In genomic region chr4:95048731-95049100, GRCm38 (mm10) we compare ENCODE assay signal across 10 mouse cellular contexts. TPM values are rescaled to one million over a fixed set of nuclear protein-coding genes. Genes with fewer than 3 reads are reported as not detected.
DNase-seq lines count a peak whose midpoint lies in the region; ATAC-seq and TF ChIP-seq lines count a peak whose summit lies in the region.
"Had no signal": no experiment of that assay in that cellular context is flagged by ENCODE, and none has a peak within 500 bp of the region (broad histone marks: within the 10 kb centered on the region; RNA-seq: fewer than 3 reads in every experiment).

No protein-coding gene starts in this region.

- no peak for TF ChIP-seq CTCF in lung, postnatal 0 days (IDR thresholded peaks at IDR 0.05)

- no peak overlapping the region for H3K27ac ChIP-seq in lung, postnatal 0 days (ENCODE audit: low read length)
- no peak overlapping the region for H3K27ac ChIP-seq in intestine, embryonic 15.5 days
- 0 out of 2 replicates have a peak overlapping the region, but pooled peaks have one; percentile 22 for H3K27ac ChIP-seq in stomach, embryonic 14.5 days (ENCODE audit: low read length)

- peak; percentile 10 for DNase-seq in cerebellum, adult 9-11 months
- DNase-seq in lung, postnatal 0 days (ENCODE audit: low spot score) = peak; percentile 22
- DNase-seq in lung, postnatal 25 days (ENCODE audit: low spot score) = no peak
- no peak for DNase-seq in ovary, postnatal 10 days (ENCODE audit: low spot score)
- DNase-seq: gastrocnemius, postnatal 10 days; thymus, adult 2 months had no signal

- 52% methylated on average over 4 of the region's 4 CpGs for WGBS in lung, postnatal 0 days
- WGBS in intestine, embryonic 15.5 days = 64% methylated on average over 4 of the region's 4 CpGs
- 60% methylated on average over 4 of the region's 4 CpGs for WGBS in stomach, embryonic 14.5 days

- peak overlapping the region; percentile 70 for H3K4me2 ChIP-seq in lung, postnatal 0 days (replicated peaks; ENCODE audit: low read depth, low read length)
- peak overlapping the region; percentile 77 for H3K4me2 ChIP-seq in intestine, embryonic 15.5 days (replicated peaks)
- peak overlapping the region; percentile 60 for H3K4me2 ChIP-seq in stomach, embryonic 14.5 days (replicated peaks; ENCODE audit: low read depth, low read length)

- H3K27me3 ChIP-seq in lung, postnatal 0 days (replicated peaks; ENCODE audit: insufficient read depth, low read length) = no peaks in the 10 kb centered on the region
- H3K27me3 ChIP-seq in intestine, embryonic 15.5 days (replicated peaks) = no peaks in the 10 kb centered on the region
- no peaks in the 10 kb centered on the region for H3K27me3 ChIP-seq in stomach, embryonic 14.5 days (ENCODE audit: control insufficient read depth, insufficient read depth, low read length)

- no peak for TF ChIP-seq EP300 in lung, postnatal 0 days (IDR thresholded peaks at IDR 0.05)

- peak overlapping the region; percentile 94 for H3K4me3 ChIP-seq in lung, postnatal 0 days (ENCODE audit: low read depth, low read length)
- peak overlapping the region; percentile 9; the same call in 1 of the 2 replicates for H3K4me3 ChIP-seq in intestine, embryonic 15.5 days (replicated peaks)
- H3K4me3 ChIP-seq in stomach, embryonic 14.5 days (ENCODE audit: low read depth, low read length) = peak overlapping the region; percentile 97

- no peak for ATAC-seq in cerebellum, adult (ENCODE audit: insufficient number of reproducible peaks, low FRiP score, low TSS enrichment)
- ATAC-seq in lung, postnatal 0 days = no peak
- ATAC-seq in intestine, embryonic 15.5 days = no peak
- no peak for ATAC-seq in stomach, embryonic 14.5 days (ENCODE audit: insufficient number of reproducible peaks, insufficient read depth, low FRiP score, low read depth)
- ATAC-seq in frontal cortex, adult (ENCODE audit: low TSS enrichment) = no peak

- peaks cover 4% of the 10 kb centered on the region; the same call in 1 of the 2 replicates for H3K36me3 ChIP-seq in lung, postnatal 0 days (ENCODE audit: insufficient read depth, low read length)
- H3K36me3 ChIP-seq in intestine, embryonic 15.5 days = no peaks in the 10 kb centered on the region
- no peaks in the 10 kb centered on the region for H3K36me3 ChIP-seq in stomach, embryonic 14.5 days (ENCODE audit: control insufficient read depth, insufficient read depth, low read length)

- peak overlapping the region; percentile 99 for H3K9ac ChIP-seq in lung, postnatal 0 days (replicated peaks; ENCODE audit: low read depth)
- no peak overlapping the region for H3K9ac ChIP-seq in intestine, embryonic 15.5 days
- H3K9ac ChIP-seq in stomach, embryonic 14.5 days (replicated peaks; ENCODE audit: low read depth, low read length) = peak overlapping the region; percentile 2; the same call in 1 of the 2 replicates

- H3K9me3 ChIP-seq in lung, postnatal 0 days (ENCODE audit: low read length) = no peaks in the 10 kb centered on the region
- no peaks in the 10 kb centered on the region for H3K9me3 ChIP-seq in intestine, embryonic 15.5 days
- H3K9me3 ChIP-seq in stomach, embryonic 14.5 days (ENCODE audit: control insufficient read depth, low read depth, low read length) = no peaks in the 10 kb centered on the region

- H3K4me1 ChIP-seq in lung, postnatal 0 days (ENCODE audit: insufficient read depth, low read depth, low read length) = 0 out of 2 replicates have a peak, but pooled peaks cover 1% of the 10 kb centered on the region
- peaks cover 11% of the 10 kb centered on the region for H3K4me1 ChIP-seq in intestine, embryonic 15.5 days (replicated peaks)
- H3K4me1 ChIP-seq in stomach, embryonic 14.5 days (ENCODE audit: control insufficient read depth, insufficient read depth, low read length) = peaks cover 15% of the 10 kb centered on the region; the same call in 1 of the 2 replicates

RNA-seq across cellular contexts. Expression of gene Jun, which starts 3.3 kb away (rescaled TPM):
- polyA plus RNA-seq in lung, postnatal 0 days (2015; fragmentation: Nextera tagmentation; extraction: Ambion mirVana) = 145 and 158 TPM in 2 replicates
- polyA plus RNA-seq in intestine, embryonic 15.5 days (2015; fragmentation: Nextera tagmentation; extraction: Ambion mirVana) = 83.6 and 88.6 TPM in 2 replicates
- 55.1 and 62.7 TPM in 2 replicates for polyA plus RNA-seq in stomach, embryonic 14.5 days (2014; fragmentation: Nextera tagmentation; extraction: Ambion mirVana)

Comparison
In these comparisons a context has a peak if more than half of its experiments do, and no peak if none do; other contexts are left out.
1. DNase-seq: peak in cerebellum, adult 9-11 months (single experiment) and lung, postnatal 0 days (single experiment); none in lung, postnatal 25 days (single experiment) and ovary, postnatal 10 days (single experiment).
2. H3K4me3 ChIP-seq: peak in every context shown above with its lines; median percentile 97 in stomach, embryonic 14.5 days; 94 in lung, postnatal 0 days; 9 in intestine, embryonic 15.5 days.
3. Peak in every context shown above with its lines, with median percentiles within 50 percentile points of each other: H3K4me2 ChIP-seq.